Mouse (Mus musculus) embryo, embryonic 10.5 days (tissue): Measurements from ENCODE around the gene Xpr1.
A peak's percentile ranks its signal among the peaks of the same experiment; 100 is the strongest.

Source experiments
- DNase-seq: peaks from one replicate; pipeline ENCODE4 v3.0.0-alpha.2; 2015; ENCODE audit warnings: low spot score

Xpr1 gene

GRCm38 (mm10) chr1:155249896-155250295, 167.3 kb downstream of the Xpr1 start:
- no peak for DNase-seq

DNA sequence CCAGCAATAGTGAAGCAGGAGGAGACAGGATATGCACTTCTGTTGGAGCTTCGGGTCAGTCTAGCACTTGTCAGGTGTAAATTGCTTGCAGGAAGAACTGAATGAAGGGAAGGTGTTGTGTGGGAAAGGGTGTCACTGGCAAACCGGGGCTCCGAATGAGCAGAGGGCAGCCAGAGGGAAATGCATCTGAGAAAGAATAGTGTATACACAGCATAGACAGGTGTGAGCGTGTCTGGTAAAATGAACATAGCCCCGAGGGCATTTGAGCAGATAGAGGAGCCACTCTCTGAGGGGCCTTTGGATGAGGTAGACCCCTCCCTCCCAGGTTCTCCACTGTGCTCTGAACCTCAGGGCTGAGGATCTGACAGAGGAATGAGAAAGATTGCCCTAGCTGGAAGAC, 169.2 kb downstream of the Xpr1 start:
- DNase-seq: no peak

DNA sequence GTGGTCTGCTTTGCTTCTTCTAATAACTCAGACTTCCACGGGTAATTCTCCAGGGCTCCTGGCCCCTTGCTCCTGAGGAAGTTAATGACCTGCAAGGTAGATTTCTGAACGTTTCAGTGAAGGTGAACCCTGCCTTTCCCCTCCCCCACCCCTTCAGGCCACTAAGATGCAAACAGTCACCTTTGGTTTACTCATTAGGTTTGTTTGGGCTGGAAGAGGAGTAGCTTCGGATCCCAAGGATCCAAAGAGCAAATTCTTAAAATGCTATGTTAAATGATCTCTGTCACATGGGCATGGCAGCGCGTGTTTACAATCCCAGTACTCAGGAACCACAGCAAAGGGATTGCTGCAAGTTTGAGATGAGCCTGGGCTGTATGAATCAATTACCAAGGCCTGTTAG, 169.8 kb downstream of the Xpr1 start:
- DNase-seq: no peak

DNA sequence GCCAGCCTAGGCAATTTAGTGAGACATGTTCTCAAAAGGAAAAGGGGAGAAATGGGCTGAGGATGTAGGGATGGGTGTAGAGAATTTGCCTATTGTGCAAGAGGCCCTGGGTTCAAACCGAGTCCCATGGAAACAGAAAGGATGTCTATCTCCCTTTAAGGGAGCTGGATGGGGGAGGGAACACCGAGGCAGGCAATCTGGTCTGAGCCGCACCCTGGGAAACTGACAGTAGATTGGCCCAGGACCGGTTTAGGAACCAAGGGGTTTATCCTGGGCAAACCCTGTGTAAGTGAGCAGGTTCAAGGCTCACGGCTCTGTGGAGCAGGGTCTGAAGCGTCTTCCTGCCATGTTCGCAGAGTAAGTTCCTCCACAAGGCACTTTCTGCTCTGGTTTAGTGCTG, 171.7 kb downstream of the Xpr1 start:
- DNase-seq: no peak

- DNase-seq: no peak
These were observed 172.4 kb downstream of the Xpr1 start for GRCm38 (mm10) chr1:155244771-155245211.

DNA sequence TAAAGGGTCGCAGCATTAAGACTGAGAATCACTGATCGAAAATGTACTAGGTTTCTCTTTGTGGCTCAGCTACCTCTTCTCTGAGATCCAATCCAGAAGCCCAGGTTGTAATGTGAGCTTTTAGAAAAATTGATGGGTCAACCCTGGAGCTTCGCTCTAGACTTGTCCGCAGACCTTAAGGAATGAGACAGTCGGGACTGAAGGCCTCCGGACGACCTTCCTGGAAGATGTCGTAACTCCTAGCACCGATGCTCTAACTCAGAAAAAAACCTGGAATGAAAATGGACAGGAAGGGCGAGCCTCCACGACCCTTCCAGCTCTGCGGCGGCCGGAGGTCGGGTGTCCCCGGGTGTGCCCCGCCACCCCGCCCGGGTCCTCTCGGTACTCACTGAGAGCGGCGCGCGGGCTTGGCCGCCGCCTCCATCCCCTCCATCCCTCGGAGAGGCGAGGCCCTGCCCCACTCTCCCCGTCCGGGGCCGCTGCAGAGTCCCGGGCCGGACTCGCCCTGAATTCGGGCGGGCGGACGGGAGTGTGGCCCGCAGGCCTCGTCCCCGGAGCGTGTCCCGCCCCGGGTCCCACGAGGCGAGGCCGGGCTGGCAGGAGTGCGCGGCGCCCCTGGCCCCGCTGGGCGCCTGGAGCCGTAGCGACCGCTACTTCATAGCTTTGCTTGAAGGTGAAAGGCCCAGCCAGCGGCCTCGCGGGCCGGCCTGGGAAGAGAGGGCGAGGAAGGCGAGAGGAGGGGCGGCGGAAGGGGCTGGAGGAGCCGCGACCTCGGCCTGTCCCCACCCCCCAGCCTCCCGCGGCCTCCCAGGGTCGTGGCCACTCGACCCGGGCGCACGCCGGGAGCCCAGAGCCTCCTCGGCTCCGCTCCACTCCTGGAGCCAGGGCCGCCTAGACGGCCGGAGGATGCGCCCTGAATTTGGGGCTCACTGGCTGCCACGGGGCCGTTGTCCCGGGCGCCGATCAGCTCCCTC, 173.1 kb downstream of the Xpr1 start, which contains the start of gene BC034090:
Gene BC034090, minus strand, starts transcription at position 648 of the 974 bp plus-strand sequence.
- peak; percentile 77 for DNase-seq

DNA sequence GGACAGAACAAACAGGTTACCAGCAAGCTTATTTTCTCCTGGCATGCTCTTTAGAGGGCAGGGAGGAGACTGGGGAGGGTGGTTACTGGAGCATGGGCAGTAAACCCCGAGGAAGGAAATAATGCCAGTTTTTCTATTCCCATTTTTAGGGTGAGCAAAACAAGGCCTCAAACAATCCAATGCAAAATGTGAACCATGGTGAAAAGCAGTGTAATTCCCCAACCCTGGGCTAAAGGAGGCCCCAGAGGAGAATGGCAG, 174.8 kb downstream of the Xpr1 start:
- DNase-seq: no peak

- no peak for DNase-seq
These were observed 175.3 kb downstream of the Xpr1 start for GRCm38 (mm10) chr1:155241701-155242487.

DNA sequence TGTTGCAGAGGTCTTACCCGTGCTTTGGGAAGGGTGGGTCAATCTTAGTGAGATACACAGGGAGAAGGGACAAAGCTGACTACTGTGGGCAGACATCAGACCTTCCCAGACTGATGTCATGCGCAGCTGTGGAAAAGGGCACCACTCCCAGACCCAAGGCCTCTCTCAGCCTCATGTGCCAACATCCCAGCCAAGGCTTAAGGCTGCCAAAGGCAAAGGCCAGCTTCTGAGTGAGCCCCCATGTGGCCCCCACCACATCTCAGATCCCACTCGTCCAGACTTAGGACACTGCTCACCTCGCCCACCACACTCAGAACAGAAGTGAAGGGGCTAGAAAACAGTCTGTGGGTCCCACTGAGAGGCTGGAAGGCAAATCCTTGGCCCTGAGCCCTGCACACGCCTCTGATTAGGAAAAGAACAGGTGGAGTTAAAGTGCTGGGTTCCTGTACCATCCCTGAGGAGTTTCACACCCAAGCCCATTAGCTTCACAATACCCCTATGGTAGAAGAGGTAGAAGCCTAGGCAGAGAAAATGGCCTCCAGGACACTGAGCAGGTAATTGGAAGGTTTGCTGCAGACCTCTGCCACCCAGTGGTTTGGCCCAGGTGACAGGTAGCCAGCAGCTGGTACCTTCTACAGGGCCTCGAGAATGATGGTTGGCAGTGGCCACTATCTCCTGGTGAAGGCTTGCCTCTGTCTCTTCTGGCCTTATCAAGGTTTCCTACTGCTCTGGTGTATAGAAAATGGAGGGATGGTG, 177.1 kb downstream of the Xpr1 start:
- no peak for DNase-seq

- no peak for DNase-seq
These were observed 178.0 kb downstream of the Xpr1 start for GRCm38 (mm10) chr1:155239169-155239568.

DNA sequence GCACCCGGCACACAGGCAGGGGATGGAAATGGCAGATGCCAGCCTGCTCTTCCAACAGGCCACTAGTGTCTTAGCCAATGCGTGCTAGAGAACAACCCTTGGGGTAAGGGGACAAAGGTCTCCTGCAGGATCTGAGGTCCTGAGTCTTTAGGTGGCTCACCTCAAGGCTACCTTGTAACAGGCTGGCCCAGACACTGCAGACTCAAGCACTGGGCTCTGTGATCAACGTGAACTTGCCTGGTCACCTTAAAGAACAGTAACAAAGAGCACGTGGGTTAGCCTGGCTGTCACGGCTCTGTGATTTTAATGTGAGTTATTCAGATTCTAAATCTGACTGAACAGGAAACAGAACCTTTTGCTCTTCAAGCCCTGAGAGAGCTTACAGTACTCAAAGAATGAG, 179.1 kb downstream of the Xpr1 start:
- DNase-seq: no peak

DNA sequence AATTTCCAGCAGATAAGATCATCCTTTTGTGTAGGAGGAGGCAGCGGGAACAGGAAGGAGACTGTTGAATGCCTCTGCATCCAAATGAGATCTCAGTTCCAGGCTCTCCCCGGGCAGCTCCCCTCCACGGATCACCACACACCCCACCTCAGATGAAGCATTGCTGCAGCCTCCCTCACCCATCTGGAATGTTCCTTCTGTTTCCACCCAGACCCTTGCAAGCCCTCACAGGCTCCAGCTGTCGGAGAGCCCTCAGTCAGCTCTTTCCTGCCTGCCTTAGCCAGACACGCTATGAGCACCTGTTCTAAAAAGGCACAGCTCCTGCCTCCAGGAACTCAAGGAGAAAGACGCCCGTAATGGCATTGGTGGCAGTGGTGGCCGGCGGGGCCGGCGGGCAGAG, 179.8 kb downstream of the Xpr1 start:
- DNase-seq: no peak

DNA sequence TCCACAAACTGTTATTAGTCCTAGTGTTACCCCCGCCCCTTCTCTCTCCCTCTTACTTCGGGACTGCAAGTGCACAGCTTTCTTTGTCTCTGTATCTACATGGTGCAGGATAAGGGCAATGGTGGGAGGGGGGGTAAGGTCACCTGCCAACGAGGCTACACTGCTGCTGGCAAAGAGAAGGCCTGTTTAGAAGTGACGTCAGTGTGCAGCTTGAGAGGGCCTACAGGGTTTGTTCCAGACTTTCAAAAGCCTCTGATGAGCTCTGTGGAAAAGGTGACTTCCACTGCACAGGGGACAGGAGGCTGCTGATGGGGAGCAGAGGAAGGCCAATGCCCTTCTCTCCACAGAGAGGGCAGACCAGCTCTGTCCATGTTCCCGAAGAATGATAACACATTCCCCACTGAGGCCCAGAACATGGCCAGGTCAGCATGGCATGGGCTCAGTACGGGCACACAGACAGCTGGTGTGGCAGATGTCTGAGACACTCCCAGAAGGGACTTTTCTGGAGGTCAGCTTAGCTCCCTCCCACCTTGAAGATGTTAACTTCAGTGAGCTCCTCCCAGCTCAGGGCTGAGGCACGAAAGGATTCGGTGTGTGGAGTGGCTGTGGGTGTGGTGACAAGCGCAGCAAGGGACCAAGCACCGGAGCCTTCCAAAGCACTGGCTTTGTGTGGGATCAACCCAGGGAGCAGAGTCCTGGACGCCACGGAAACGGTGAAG, 180.8 kb downstream of the Xpr1 start:
- no peak for DNase-seq

DNA sequence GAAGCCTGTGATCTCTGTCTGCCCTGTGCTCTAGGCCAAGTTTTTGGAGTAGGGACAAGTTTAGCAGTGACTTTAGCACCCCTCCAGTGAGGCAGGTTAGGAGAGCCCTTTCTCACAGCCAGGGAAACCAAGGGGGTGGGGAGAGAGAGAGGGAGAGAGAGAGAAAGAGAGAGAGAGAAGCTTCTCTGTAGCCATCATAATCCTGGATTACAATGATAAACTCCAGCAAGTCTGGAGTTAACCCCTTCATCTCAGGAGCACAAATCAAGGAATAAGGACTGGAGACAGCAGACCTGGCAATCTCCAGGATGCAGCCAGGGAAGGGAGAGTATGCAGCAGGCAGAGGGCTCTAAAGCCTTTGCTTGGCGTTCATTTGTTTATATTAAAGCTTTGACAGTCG, 181.6 kb downstream of the Xpr1 start:
- no peak for DNase-seq

GRCm38 (mm10) chr1:155233931-155234607, 183.1 kb downstream of the Xpr1 start:
- peak; percentile 55 for DNase-seq

- no peak for DNase-seq
These were observed 183.8 kb downstream of the Xpr1 start for GRCm38 (mm10) chr1:155233378-155233777.

DNA sequence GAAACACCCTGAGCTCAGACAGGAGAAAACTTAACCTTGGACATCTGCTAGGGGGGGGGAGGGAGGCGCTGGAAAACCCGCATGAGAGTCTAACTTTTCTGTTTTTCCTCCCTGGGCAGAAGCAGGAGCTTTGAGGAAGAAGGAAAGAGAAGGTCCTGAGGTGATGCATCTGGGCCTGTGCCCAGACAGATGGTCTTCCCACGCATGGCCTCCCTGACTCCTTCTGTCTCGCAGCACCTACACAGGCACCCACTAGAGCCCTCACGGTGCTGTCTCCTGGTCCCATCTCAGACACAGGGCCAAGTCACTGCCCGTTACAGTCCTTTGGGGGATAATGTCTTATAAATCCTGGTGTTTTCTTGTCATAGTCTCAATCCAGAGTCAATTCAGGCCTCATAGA, 184.4 kb downstream of the Xpr1 start:
- no peak for DNase-seq

DNA sequence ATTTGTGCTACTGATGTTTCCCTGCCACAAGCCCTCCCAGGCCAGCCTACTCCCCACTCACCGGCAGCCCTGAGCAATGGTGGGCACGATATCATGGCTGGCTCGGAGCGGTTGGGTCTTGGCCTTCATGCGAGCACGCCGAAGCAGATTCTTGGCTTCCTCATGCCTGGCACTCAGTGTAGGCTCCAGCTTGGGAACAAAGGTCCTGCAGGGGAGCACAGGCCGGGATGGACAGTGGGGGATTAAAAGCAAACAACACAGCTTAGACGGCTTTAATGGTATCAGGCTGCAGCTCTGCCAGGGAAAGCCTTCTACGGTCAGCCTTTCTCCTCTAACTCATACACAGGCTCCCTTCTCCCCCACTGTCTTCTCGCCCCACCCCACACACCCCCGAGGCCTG, 184.8 kb downstream of the Xpr1 start:
- no peak for DNase-seq

GRCm38 (mm10) chr1:155229464-155230411, 187.5 kb downstream of the Xpr1 start:
- peak; percentile 79 for DNase-seq
